Mouse (Mus musculus) megakaryocyte, embryonic 14.5 days (primary cell): ENCODE measurements at regions not wholly inside any gene's neighbourhood (a gene's known extent, or its start where the extent isn't known, plus 50 kb on each side); places are given as distances from the start of the nearest gene placed in this dataset.

Experiments
- H3K27me3 ChIP-seq: replicated peaks from 2 replicates; pipeline ENCODE3; 2012; ENCODE audit warnings: inconsistent platforms
- H3K36me3 ChIP-seq: replicated peaks from 2 replicates; pipeline ENCODE3; 2012; ENCODE audit warnings: low read length, inconsistent platforms, mixed read lengths
- H3K4me1 ChIP-seq: 2 replicates; pipeline ENCODE4 v1.6.1; 2012; ENCODE audit warnings: inconsistent platforms
- H3K4me3 ChIP-seq: replicated peaks from 2 replicates; pipeline ENCODE3; 2012; ENCODE audit warnings: moderate library complexity, mild to moderate bottlenecking, inconsistent platforms
- H3K9me3 ChIP-seq: 2 replicates; pipeline ENCODE4 v1.6.1; 2012; ENCODE audit warnings: inconsistent platforms
- FLI1 ChIP-seq: IDR thresholded peaks from 2 replicates; pipeline ENCODE4 v1.6.1; 2012; ENCODE audit warnings: low read length, inconsistent platforms, mixed read lengths
- GATA1 ChIP-seq: IDR thresholded peaks from 3 replicates; pipeline ENCODE4 v1.6.1; 2012; ENCODE audit warnings: mixed read lengths, low read length, inconsistent platforms, borderline replicate concordance

- Histone ChIP-seq H3K27me3 (no peaks in the 10 kb centered on the region), H3K4me3 (no peak overlapping the region), H3K4me1 (peaks cover 8% of the 10 kb centered on the region), H3K9me3 (no peaks in the 10 kb centered on the region), H3K36me3 (no peaks in the 10 kb centered on the region)
- TF ChIP-seq FLI1 (no peak), GATA1 (no peak)
These were observed 185.7 kb upstream of the Atp2b1 start for GRCm38 (mm10) chr10:98728396-98729030.

GRCm38 (mm10) chr10:98733950-98734585 is 180.1 kb upstream of the Atp2b1 start:
- Histone ChIP-seq H3K27me3 (no peaks in the 10 kb centered on the region), H3K36me3 (no peaks in the 10 kb centered on the region), H3K9me3 (no peaks in the 10 kb centered on the region), H3K4me1 (no peaks in the 10 kb centered on the region), H3K4me3 (no peak overlapping the region)
- TF ChIP-seq FLI1 (no peak), GATA1 (no peak)

GRCm38 (mm10) chr10:98740507-98741147 is 173.6 kb upstream of the Atp2b1 start:
- Histone ChIP-seq H3K27me3 (no peaks in the 10 kb centered on the region), H3K36me3 (no peaks in the 10 kb centered on the region), H3K4me1 (peaks cover 24% of the 10 kb centered on the region), H3K9me3 (no peaks in the 10 kb centered on the region), H3K4me3 (no peak overlapping the region)
- TF ChIP-seq FLI1: no peak
- TF ChIP-seq GATA1: no peak

- Histone ChIP-seq H3K27me3 (no peaks in the 10 kb centered on the region), H3K4me3 (no peak overlapping the region), H3K36me3 (no peaks in the 10 kb centered on the region), H3K9me3 (no peaks in the 10 kb centered on the region), H3K4me1 (peaks cover 24% of the 10 kb centered on the region)
- TF ChIP-seq GATA1: no peak
- no peak for TF ChIP-seq FLI1
These were observed 172.8 kb upstream of the Atp2b1 start for GRCm38 (mm10) chr10:98741398-98741797.

- Histone ChIP-seq H3K4me1 (peaks cover 24% of the 10 kb centered on the region), H3K36me3 (no peaks in the 10 kb centered on the region), H3K27me3 (no peaks in the 10 kb centered on the region), H3K9me3 (no peaks in the 10 kb centered on the region), H3K4me3 (no peak overlapping the region)
- TF ChIP-seq FLI1 (no peak), GATA1 (no peak)
These were observed 171.2 kb upstream of the Atp2b1 start for GRCm38 (mm10) chr10:98742822-98743605.

- H3K36me3 ChIP-seq: no peaks in the 10 kb centered on the region
- TF ChIP-seq FLI1 (no peak), GATA1 (no peak)
- no peak overlapping the region for H3K4me3 ChIP-seq
- H3K27me3 ChIP-seq: no peaks in the 10 kb centered on the region
- H3K4me1 ChIP-seq: peaks cover 29% of the 10 kb centered on the region
- no peaks in the 10 kb centered on the region for H3K9me3 ChIP-seq
These were observed 170.0 kb upstream of the Atp2b1 start for GRCm38 (mm10) chr10:98744246-98744645.

- TF ChIP-seq FLI1 (no peak), GATA1 (no peak)
- H3K4me1 ChIP-seq: peaks cover 33% of the 10 kb centered on the region
- H3K4me3 ChIP-seq: no peak overlapping the region
- H3K27me3 ChIP-seq: no peaks in the 10 kb centered on the region
- no peaks in the 10 kb centered on the region for H3K36me3 ChIP-seq
- no peaks in the 10 kb centered on the region for H3K9me3 ChIP-seq
These were observed 169.5 kb upstream of the Atp2b1 start for GRCm38 (mm10) chr10:98744662-98745061.

GRCm38 (mm10) chr10:98745409-98745808 is 168.8 kb upstream of the Atp2b1 start:
- H3K9me3 ChIP-seq: no peaks in the 10 kb centered on the region
- H3K36me3 ChIP-seq: no peaks in the 10 kb centered on the region
- H3K27me3 ChIP-seq: no peaks in the 10 kb centered on the region
- H3K4me1 ChIP-seq: peaks cover 34% of the 10 kb centered on the region
- TF ChIP-seq GATA1 (no peak), FLI1 (no peak)
- H3K4me3 ChIP-seq: no peak overlapping the region

- H3K27me3 ChIP-seq: no peaks in the 10 kb centered on the region
- no peaks in the 10 kb centered on the region for H3K36me3 ChIP-seq
- no peaks in the 10 kb centered on the region for H3K9me3 ChIP-seq
- no peak for TF ChIP-seq GATA1
- TF ChIP-seq FLI1: no peak
- peaks cover 34% of the 10 kb centered on the region for H3K4me1 ChIP-seq
- H3K4me3 ChIP-seq: no peak overlapping the region
These were observed 168.3 kb upstream of the Atp2b1 start for GRCm38 (mm10) chr10:98745861-98746260.

GRCm38 (mm10) chr10:98748856-98749583 is 165.2 kb upstream of the Atp2b1 start:
- Histone ChIP-seq H3K4me1 (peaks cover 25% of the 10 kb centered on the region), H3K4me3 (no peak overlapping the region), H3K9me3 (no peaks in the 10 kb centered on the region), H3K36me3 (no peaks in the 10 kb centered on the region), H3K27me3 (no peaks in the 10 kb centered on the region)
- no peak for TF ChIP-seq GATA1
- TF ChIP-seq FLI1: no peak
